Mouse (Mus musculus) natural killer cell, adult 2 months (primary cell): ENCODE measurements around the gene Zfp2.
A peak's percentile ranks its signal among the peaks of the same experiment; 100 is the strongest.

Source experiments
- DNase-seq, 2 experiments: peaks; one replicate each; pipeline ENCODE4 v3.0.0; 2022; ENCODE audit warnings: low spot score in 2 of 2

Gene Zfp2

GRCm38 (mm10) chr11:50915671-50916320 lies at the start of gene Zfp2:
Gene Zfp2, minus strand, starts transcription at chr11:50916165.
- DNase-seq = peak; percentile 57 to 80

DNA sequence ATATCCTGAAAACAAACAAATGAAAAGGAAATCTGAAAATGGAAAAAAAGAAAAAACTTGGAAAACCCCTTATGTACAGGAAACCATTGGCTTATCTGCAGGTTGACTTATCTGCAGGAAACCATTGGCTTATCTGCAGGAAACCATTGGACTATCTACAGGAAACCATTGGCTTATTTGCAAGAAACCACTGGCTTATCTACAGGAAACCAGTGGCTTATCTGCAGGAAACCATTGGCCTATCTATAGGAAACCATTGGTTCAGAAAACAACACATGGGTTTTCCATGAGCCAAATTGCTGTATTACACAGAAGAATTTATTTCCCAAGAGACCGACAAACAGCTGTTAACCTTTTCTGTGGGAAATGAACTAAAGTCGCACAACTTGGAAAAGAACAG lies 48.9 kb upstream of the Zfp2 start:
- no peak for DNase-seq

- no peak for DNase-seq
Measured at GRCm38 (mm10) chr11:50953665-50954064, 37.7 kb upstream of the Zfp2 start, which contains the start of gene Prop1. Gene Prop1, minus strand, starts transcription at chr11:50953765.

DNA sequence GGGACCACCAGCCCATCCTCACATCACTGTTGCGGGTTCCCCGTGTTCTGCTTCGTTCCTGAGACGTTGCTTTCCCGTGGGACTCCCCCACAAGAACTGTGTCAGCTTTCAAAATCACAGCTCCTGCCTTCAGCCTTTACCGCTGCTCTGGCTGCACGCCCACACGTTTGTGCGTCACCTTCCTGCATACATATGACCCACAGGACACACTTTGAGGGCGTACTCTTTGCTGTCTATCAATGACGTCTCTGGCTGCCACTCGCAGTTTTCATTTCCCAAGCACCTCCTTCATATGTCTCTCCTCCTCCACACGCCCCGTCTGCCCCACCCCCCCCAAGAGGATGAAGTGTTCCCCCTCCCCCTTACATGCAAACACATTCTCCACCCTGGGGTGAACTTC lies 36.3 kb upstream of the Zfp2 start:
- no peak for DNase-seq

- DNase-seq = no peak
Measured at GRCm38 (mm10) chr11:50943506-50943905, 27.5 kb upstream of the Zfp2 start, which contains the start of gene 4933414I15Rik. Gene 4933414I15Rik, minus strand, starts transcription at chr11:50943765.

DNA sequence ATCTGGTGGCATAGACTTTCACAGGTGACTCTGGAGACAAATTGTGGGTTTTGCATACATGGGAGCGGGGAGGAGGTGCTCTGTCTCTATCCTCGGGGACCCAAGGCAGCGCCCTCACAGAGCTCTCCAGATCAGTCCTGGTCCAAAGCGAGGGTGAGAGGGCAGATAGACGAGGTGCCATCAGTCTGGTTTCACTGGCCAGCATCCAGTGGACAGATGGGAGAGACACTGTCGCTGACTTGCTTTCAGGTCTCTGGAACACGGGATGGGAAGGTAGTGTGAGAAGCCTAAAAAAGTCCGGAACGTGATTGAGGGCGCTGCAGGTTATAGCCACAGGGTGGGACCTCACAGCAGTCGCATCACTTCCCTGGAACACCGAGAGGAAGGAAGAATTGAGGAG lies 26.4 kb upstream of the Zfp2 start:
- DNase-seq = no peak

GRCm38 (mm10) chr11:50939621-50940366 lies 23.8 kb upstream of the Zfp2 start:
- DNase-seq = no peak

DNA sequence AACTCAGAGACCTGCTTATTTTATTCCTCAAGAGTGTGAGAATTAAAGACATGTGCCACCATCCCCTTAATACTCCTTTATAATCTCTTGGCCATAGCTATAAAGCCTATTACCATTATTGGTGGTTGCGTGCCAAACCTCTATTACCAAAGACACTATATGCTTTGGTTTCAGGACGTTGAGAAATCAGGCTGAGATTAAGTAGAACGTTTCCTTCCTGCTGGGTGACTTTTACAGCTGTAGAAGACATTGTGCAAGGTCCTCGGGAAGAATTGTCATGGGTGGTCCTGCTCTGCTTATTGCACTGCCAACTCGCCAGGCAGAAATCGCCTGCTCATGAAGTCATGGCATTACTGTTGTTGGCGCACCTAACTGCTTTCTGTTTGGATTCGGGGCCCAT lies 22.5 kb upstream of the Zfp2 start:
- no peak for DNase-seq

- DNase-seq = no peak
Measured at GRCm38 (mm10) chr11:50932040-50932439, 16.1 kb upstream of the Zfp2 start.

- peak in 1 of 2 experiments; percentile 17 for DNase-seq
Measured at GRCm38 (mm10) chr11:50931451-50931866, 15.5 kb upstream of the Zfp2 start, which contains the start of gene Zfp354b. Gene Zfp354b, minus strand, starts transcription at chr11:50931633.

- DNase-seq = no peak
Measured at GRCm38 (mm10) chr11:50931021-50931420, 15.1 kb upstream of the Zfp2 start.

GRCm38 (mm10) chr11:50930469-50931014 lies 14.6 kb upstream of the Zfp2 start:
- DNase-seq = no peak

- DNase-seq = no peak
Measured at GRCm38 (mm10) chr11:50914461-50914860, 1.5 kb downstream of the Zfp2 start.

GRCm38 (mm10) chr11:50913301-50913700 lies 2.7 kb downstream of the Zfp2 start:
- DNase-seq = no peak

DNA sequence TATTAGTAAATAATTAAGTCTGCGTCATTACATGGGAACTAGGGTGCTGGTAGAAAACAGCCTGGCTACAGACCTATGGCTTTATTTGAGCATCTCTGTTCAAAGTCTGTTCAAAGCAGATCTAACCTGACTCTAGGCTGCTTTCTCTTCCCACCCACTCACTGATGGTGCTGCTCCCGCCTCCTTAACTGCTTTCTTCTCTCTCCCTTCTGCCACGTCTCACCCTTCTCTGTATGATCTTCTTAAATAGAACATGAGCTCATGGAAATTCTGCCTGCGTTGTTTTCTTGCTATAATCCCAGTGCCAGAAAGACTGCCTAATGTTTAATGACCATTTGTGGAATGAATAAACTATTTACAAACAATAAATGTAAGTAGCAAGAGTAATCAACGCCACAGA lies 7.8 kb downstream of the Zfp2 start:
- no peak for DNase-seq

- DNase-seq = no peak
Measured at GRCm38 (mm10) chr11:50897359-50897758, 18.6 kb downstream of the Zfp2 start.

- no peak for DNase-seq
Measured at GRCm38 (mm10) chr11:50892441-50892840, 23.5 kb downstream of the Zfp2 start.

GRCm38 (mm10) chr11:50887390-50888128 lies 28.4 kb downstream of the Zfp2 start, which contains the start of gene Zfp454:
Gene Zfp454, minus strand, starts transcription at chr11:50887651.
- no peak for DNase-seq

DNA sequence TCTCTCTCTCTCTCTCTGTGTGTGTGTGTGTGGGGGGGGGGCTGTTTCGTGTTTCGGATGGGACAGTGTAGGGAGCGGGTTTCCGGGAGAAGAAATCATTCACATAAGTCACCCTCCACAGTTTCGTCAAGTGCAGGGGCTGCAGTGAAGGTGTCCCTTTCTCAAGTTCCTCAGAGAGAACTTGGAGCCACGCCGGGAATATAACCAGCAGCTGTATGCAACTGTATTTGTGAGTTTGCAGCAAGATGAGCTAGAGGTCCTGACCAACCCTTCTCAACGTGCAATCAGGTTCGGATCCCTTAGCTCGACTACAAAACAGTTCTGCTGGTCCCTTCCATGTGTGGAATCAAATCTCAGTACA lies 29.1 kb downstream of the Zfp2 start:
- DNase-seq = no peak

GRCm38 (mm10) chr11:50886231-50886932 lies 29.6 kb downstream of the Zfp2 start:
- no peak for DNase-seq

GRCm38 (mm10) chr11:50883756-50884155 lies 32.2 kb downstream of the Zfp2 start:
- no peak for DNase-seq
